Mouse (Mus musculus): ENCODE data around the gene Ptprj.

DNA sequence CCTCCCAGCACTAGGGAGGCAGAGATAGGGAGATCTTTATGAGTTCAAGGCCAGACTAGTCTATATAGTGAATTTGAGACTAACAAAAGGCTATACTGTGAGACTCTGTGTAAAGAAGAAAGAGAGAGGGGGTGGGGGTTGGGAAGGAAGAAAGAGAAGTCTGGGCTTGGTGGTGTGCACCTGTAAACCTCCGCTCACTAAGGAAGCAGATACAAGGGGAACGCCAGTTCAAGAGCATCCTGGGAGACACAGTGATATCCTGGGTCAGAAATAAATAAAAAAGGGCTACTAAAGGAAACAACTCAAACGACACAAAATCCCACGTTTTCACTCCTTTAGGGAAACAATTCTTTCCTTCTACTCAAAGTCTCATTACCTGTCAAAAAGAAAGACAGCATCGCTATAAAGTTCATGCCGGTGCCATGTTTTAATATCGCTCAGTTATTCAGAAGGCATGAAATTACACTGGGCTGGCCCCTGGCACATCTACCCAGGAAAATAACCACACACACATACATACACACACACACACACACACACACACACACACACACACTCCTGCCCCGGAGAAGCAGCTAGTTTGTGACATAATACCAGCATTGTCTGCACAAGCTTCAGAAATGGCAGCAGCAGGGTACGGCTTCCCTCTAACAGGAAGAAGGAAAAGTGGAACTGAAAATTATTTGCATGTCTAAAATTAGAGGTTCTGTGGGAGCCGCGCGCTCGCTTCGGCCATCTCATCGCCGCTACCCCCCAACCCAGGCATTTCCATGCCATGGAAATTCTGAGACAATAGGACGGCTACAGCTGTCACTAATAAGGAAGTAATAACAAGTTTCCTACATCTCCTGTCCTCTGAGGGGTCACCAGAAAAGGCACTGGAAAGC lies 6.6 kb downstream of the Ptprj start:
- TF ChIP-seq CTCF (IDR thresholded peaks at IDR 0.05; ENCODE audit: low read depth) = no peak
- TF ChIP-seq EP300 (optimal IDR thresholded peaks at IDR 0.05) = no peak

All from stomach, postnatal 0 days (tissue).